Mouse (Mus musculus): Measurements from ENCODE around the gene Chrng. TPM values are rescaled to one million over a fixed set of nuclear protein-coding genes. Genes with fewer than 3 reads are reported as not detected.

Chrng gene
- total and polyA plus RNA-seq, 3 experiments: not detected

DNA sequence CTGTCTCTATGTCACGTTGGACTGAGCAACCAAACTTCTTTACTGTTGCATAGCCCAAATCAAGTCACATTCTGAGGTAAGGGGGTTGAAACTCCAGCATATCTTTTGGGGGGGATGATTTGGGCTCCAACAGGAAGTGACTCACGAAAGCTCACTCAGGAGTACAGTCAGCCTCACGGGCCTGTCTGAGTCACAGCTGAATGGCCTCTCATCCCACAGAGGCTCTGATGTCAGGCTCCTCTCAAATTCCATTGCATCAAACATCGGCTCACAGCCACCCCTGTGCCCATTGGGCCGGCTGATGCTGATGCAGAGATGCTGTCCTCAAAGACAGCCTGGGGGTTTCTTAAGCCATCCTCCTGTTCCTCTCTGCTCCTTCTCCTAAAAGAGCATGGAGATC, 23.6 kb upstream of the Chrng start:
- peaks cover 2% of the 10 kb centered on the region; the same call in 1 of the 2 replicates for H3K27me3 ChIP-seq (ENCODE audit: control insufficient read depth, insufficient read depth, low read length)
- no peak overlapping the region for H3K9ac ChIP-seq (ENCODE audit: low read depth, low read length)
- H3K27ac ChIP-seq: no peak overlapping the region
- peaks cover 2% of the 10 kb centered on the region for H3K4me1 ChIP-seq (ENCODE audit: control insufficient read depth, insufficient read depth, low read length)
- intact Hi-C loops (cut with DNase I): loop anchor here (10.0 kb wide), 1 partner anchor 136 kb away; no protein-coding TSS in a partner anchor
- 20% methylated on average over 5 of the region's 5 CpGs for WGBS
- no peak for TF ChIP-seq EP300 (IDR thresholded peaks at IDR 0.05; ENCODE audit: insufficient read depth, low read depth, low read length)
- TF ChIP-seq POLR2A (IDR thresholded peaks at IDR 0.05; ENCODE audit: insufficient read depth, low read depth, low read length): no peak
- no peak for TF ChIP-seq CTCF (IDR thresholded peaks at IDR 0.05)
- no peaks in the 10 kb centered on the region for H3K36me3 ChIP-seq (ENCODE audit: control insufficient read depth, insufficient read depth, low read length)
- no peak for DNase-seq
- no peak overlapping the region for H3K4me3 ChIP-seq
- no peaks in the 10 kb centered on the region for H3K79me2 ChIP-seq (replicated peaks; ENCODE audit: control insufficient read depth, insufficient read depth, low read length)

DNA sequence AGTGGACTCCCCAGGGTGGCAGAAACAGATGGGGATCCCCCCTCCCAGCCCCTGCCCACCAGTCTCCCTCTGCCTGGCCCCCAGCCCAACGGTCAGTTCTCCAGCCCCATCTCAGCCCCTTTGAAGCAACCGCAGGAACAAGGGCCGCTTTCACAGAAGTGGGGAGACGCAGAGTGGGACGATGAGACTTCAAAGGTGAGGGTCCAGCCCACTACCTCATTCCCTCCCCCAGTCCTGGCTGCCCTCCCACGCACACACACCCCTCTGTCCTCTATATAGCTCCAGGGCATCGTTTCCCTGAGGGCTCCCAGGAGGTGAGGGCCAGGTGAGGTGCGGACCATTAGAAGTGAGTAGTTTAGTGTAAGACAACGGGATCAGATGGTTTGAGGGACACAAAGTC, 21.4 kb upstream of the Chrng start, which contains the start of gene Prss56:
Prss56 (plus strand) TSS at position 301 of the 400 bp plus-strand sequence.
- no peak for DNase-seq
- no peak within 1 kb of the TSS for H3K27ac ChIP-seq
- peaks cover 2% of the 10 kb centered on the region for H3K4me1 ChIP-seq (ENCODE audit: control insufficient read depth, insufficient read depth, low read length)
- intact Hi-C loops (cut with DNase I): loop anchor here (10.0 kb wide), 1 partner anchor 138 kb away; no protein-coding TSS in a partner anchor
- H3K9ac ChIP-seq (ENCODE audit: low read depth, low read length): no peak within 1 kb of the TSS
- peaks cover 5% of the 10 kb centered on the region; the same call in 1 of the 2 replicates for H3K27me3 ChIP-seq (ENCODE audit: control insufficient read depth, insufficient read depth, low read length)
- no peaks in the 10 kb centered on the region for H3K79me2 ChIP-seq (replicated peaks; ENCODE audit: control insufficient read depth, insufficient read depth, low read length)
- no peaks in the 10 kb centered on the region for H3K36me3 ChIP-seq (ENCODE audit: control insufficient read depth, insufficient read depth, low read length)
- TF ChIP-seq CTCF (IDR thresholded peaks at IDR 0.05): no peak
- no peak for TF ChIP-seq EP300 (IDR thresholded peaks at IDR 0.05; ENCODE audit: insufficient read depth, low read depth, low read length)
- no peak for TF ChIP-seq POLR2A (IDR thresholded peaks at IDR 0.05; ENCODE audit: insufficient read depth, low read depth, low read length)
- WGBS: 67% methylated on average over 9 of the region's 9 CpGs
- H3K4me3 ChIP-seq: no peak within 1 kb of the TSS

DNA sequence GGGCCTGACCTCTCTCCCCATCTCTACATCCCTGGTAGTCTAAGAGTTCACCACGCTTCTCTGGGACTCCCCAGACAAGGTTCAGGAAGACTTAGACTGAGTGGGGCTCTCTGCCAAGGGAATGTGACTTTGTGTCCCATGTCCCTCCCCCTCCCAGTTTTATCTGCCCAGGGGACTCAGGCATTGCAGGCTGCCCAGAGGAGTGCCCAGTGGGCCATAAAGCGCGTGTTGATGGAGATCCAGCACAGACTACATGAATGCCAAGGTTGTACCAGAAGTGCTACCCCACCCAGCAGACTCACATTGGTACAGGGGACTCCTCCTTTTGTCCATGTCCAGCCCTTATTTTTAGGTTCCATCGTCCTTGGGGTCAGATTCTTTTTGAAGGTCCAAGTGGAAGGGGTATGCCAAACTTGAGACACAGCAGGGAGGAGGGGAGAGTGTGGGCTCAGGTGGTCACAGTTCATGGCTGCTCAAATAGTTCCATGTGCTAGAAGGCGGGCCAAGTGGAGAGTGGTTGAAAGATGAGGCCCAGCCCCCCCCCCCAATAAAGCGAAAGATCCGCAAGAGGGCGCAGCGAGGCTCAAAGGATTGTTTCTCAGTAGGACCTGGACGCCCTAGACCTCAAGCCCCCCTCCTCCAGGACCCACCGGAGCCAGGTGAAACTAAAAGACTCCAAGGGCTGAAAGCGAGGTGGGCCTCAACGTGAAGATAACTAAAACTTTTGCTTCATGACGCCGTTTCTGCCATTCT, 20.3 kb upstream of the Chrng start:
- 31% methylated on average over 15 of the region's 15 CpGs for WGBS
- H3K4me3 ChIP-seq: no peak overlapping the region
- no peak overlapping the region for H3K27ac ChIP-seq
- H3K36me3 ChIP-seq (ENCODE audit: control insufficient read depth, insufficient read depth, low read length): no peaks in the 10 kb centered on the region
- intact Hi-C loops (cut with DNase I): loop anchor here (10.0 kb wide), 1 partner anchor 139 kb away; no protein-coding TSS in a partner anchor
- no peak for TF ChIP-seq EP300 (IDR thresholded peaks at IDR 0.05; ENCODE audit: insufficient read depth, low read depth, low read length)
- no peak for TF ChIP-seq CTCF (IDR thresholded peaks at IDR 0.05)
- no peak for TF ChIP-seq POLR2A (IDR thresholded peaks at IDR 0.05; ENCODE audit: insufficient read depth, low read depth, low read length)
- H3K9ac ChIP-seq (ENCODE audit: low read depth, low read length): no peak overlapping the region
- peaks cover 5% of the 10 kb centered on the region; the same call in 1 of the 2 replicates for H3K27me3 ChIP-seq (ENCODE audit: control insufficient read depth, insufficient read depth, low read length)
- no peaks in the 10 kb centered on the region for H3K79me2 ChIP-seq (replicated peaks; ENCODE audit: control insufficient read depth, insufficient read depth, low read length)
- DNase-seq: no peak
- peaks cover 2% of the 10 kb centered on the region for H3K4me1 ChIP-seq (ENCODE audit: control insufficient read depth, insufficient read depth, low read length)

DNA sequence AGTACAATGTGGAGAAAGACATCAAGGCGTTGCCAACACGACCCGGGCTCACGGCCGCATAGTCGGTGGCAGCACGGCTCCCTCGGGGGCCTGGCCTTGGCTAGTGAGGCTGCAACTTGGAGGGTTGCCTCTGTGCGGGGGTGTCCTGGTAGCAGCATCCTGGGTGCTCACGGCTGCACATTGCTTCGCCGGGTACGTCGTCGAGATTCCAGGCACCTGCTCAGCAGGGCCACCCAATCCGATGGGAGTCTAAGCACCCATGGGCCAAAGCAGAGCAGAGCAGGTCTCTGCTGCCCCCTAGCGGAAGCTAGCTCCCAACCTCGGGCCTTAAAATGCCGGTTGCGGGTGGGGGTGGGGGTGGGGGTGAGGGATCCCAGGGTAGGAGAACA, 19.7 kb upstream of the Chrng start:
- TF ChIP-seq EP300 (IDR thresholded peaks at IDR 0.05; ENCODE audit: insufficient read depth, low read depth, low read length): no peak
- peak; percentile 74 for TF ChIP-seq CTCF (IDR thresholded peaks at IDR 0.05)
- TF ChIP-seq POLR2A (IDR thresholded peaks at IDR 0.05; ENCODE audit: insufficient read depth, low read depth, low read length): no peak
- H3K4me3 ChIP-seq: no peak overlapping the region
- H3K9ac ChIP-seq (ENCODE audit: low read depth, low read length): no peak overlapping the region
- intact Hi-C loops (cut with DNase I): loop anchor here (1.0 to 10.0 kb wide), 4 partner anchors 10 to 532 kb away; no protein-coding TSS in a partner anchor
- H3K79me2 ChIP-seq (replicated peaks; ENCODE audit: control insufficient read depth, insufficient read depth, low read length): no peaks in the 10 kb centered on the region
- WGBS: 11% methylated on average over 20 of the region's 20 CpGs
- peaks cover 5% of the 10 kb centered on the region; the same call in 1 of the 2 replicates for H3K27me3 ChIP-seq (ENCODE audit: control insufficient read depth, insufficient read depth, low read length)
- peaks cover 2% of the 10 kb centered on the region for H3K4me1 ChIP-seq (ENCODE audit: control insufficient read depth, insufficient read depth, low read length)
- no peaks in the 10 kb centered on the region for H3K36me3 ChIP-seq (ENCODE audit: control insufficient read depth, insufficient read depth, low read length)
- no peak overlapping the region for H3K27ac ChIP-seq
- DNase-seq: peak; percentile 64 to 77

DNA sequence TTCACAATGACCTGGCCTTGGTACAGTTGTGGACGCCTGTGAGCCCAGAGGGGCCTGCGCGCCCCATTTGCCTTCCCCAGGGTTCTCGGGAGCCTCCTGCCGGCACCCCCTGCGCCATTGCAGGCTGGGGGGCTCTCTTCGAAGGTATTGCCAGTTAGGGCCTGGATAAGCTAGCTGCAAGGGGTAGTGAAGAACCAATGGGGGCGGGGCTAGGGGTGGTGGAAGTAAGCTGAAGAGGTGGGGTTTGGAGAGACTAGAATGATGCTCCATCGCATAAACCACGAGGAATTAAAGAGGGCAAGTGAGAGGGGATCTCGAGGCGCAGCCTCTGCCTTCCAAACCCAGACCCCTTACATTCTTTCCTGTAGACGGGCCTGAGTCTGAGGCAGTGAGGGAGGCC, 18.9 kb upstream of the Chrng start:
- Histone ChIP-seq H3K79me2 (replicated peaks; ENCODE audit: control insufficient read depth, insufficient read depth, low read length) (no peaks in the 10 kb centered on the region), H3K4me3 (no peak overlapping the region), H3K4me1 (ENCODE audit: control insufficient read depth, insufficient read depth, low read length) (peaks cover 2% of the 10 kb centered on the region), H3K9ac (ENCODE audit: low read depth, low read length) (no peak overlapping the region), H3K27ac (no peak overlapping the region), H3K36me3 (ENCODE audit: control insufficient read depth, insufficient read depth, low read length) (no peaks in the 10 kb centered on the region), H3K27me3 (ENCODE audit: control insufficient read depth, insufficient read depth, low read length) (peaks cover 5% of the 10 kb centered on the region; the same call in 1 of the 2 replicates)
- intact Hi-C loops (cut with DNase I): loop anchor here (1.0 to 10.0 kb wide), 4 partner anchors 11 to 533 kb away; no protein-coding TSS in a partner anchor
- 13% methylated on average over 13 of the region's 13 CpGs for WGBS
- TF ChIP-seq EP300 (IDR thresholded peaks at IDR 0.05; ENCODE audit: insufficient read depth, low read depth, low read length) (no peak), POLR2A (IDR thresholded peaks at IDR 0.05; ENCODE audit: insufficient read depth, low read depth, low read length) (no peak), CTCF (IDR thresholded peaks at IDR 0.05) (no peak)
- no peak for DNase-seq
